Mouse (Mus musculus): ENCODE measurements around the gene Mitf. TPM values are rescaled to one million over a fixed set of nuclear protein-coding genes. Genes with fewer than 3 reads are reported as not detected.
A peak's percentile ranks its signal among the peaks of the same experiment; 100 is the strongest.

The Mitf gene
- polyA plus RNA-seq (2011; ENCODE audit: insufficient read length, low read depth, missing spikeins), result 6.2 and 6.3 TPM in 2 replicates

- Histone ChIP-seq H3K27ac (ENCODE audit: insufficient read depth, low read length) (no peak within 1 kb of the TSS), H3K4me1 (ENCODE audit: control insufficient read depth, insufficient read depth, low read length) (peaks cover 2% of the 10 kb centered on the region; the same call in 1 of the 2 replicates), H3K4me3 (ENCODE audit: insufficient read depth, low read length) (peak within 1 kb of the TSS; percentile 72)
- no peak for TF ChIP-seq CTCF (IDR thresholded peaks at IDR 0.05; ENCODE audit: borderline replicate concordance, insufficient read depth, low read length)
- peak; percentile 58 for TF ChIP-seq POLR2A (IDR thresholded peaks at IDR 0.05; ENCODE audit: low read depth, low read length)
These were observed at the start of gene Mitf for GRCm38 (mm10) chr6:97806781-97807743. TSS of gene Mitf (plus strand) at chr6:97807052.

DNA sequence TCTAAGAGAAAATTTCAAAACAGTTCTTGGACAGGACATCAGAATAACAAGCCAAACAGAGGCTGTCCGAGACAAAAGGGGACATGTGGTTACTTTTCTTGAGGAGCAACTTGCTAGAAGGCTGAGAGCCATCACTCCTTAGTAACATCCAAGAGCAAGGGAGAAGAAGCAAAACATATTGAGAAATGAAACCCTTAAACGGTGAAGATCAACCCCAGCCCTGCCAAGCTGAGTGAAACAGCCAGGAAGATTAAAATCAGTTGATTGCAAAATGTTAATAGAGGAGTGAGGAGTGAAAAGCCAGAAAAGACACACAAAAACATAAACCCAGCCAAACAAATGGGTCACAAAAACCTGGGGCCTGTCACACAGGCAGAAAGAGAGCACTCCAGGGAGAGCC, 49.5 kb upstream of the Mitf start:
- TF ChIP-seq POLR2A (IDR thresholded peaks at IDR 0.05; ENCODE audit: low read depth, low read length), result no peak
- TF ChIP-seq CTCF (IDR thresholded peaks at IDR 0.05; ENCODE audit: borderline replicate concordance, insufficient read depth, low read length), result no peak

GRCm38 (mm10) chr6:97758884-97759283, 48.0 kb upstream of the Mitf start:
- H3K27ac ChIP-seq (ENCODE audit: insufficient read depth, low read length), result no peak overlapping the region
- H3K4me1 ChIP-seq (ENCODE audit: control insufficient read depth, insufficient read depth, low read length), result no peaks in the 10 kb centered on the region
- TF ChIP-seq CTCF (IDR thresholded peaks at IDR 0.05; ENCODE audit: borderline replicate concordance, insufficient read depth, low read length), result no peak
- TF ChIP-seq POLR2A (IDR thresholded peaks at IDR 0.05; ENCODE audit: low read depth, low read length), result no peak
- H3K4me3 ChIP-seq (ENCODE audit: insufficient read depth, low read length), result no peak overlapping the region

More for the DNA sequence above, 49.5 kb upstream of the Mitf start:
- Histone ChIP-seq H3K4me3 (ENCODE audit: insufficient read depth, low read length) (no peak overlapping the region), H3K4me1 (ENCODE audit: control insufficient read depth, insufficient read depth, low read length) (no peaks in the 10 kb centered on the region), H3K27ac (ENCODE audit: insufficient read depth, low read length) (no peak overlapping the region)

DNA sequence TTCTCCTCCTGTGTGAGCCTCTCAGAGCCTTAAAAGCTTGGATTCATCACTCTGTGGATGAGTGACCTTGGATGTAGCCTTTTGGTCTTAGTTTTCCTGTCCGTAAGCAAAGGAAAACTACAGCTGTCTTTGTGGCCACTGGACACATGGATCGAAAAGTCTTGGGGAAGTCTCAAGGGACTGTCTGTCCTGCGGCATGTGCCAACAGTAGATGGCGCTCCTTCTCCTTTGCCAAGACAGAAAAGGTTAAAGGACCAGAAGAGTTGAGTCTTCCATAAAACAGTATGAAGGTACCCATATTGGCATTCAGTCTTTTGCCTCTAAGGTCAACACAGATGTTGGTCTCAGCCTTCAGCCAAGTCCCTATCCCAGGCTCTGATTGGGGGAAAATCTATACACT, 47.6 kb upstream of the Mitf start:
- Histone ChIP-seq H3K4me3 (ENCODE audit: insufficient read depth, low read length) (no peak overlapping the region), H3K4me1 (ENCODE audit: control insufficient read depth, insufficient read depth, low read length) (no peaks in the 10 kb centered on the region), H3K27ac (ENCODE audit: insufficient read depth, low read length) (no peak overlapping the region)
- TF ChIP-seq POLR2A (IDR thresholded peaks at IDR 0.05; ENCODE audit: low read depth, low read length), result no peak
- peak; percentile 46; the same call in 1 of the 2 replicates for TF ChIP-seq CTCF (IDR thresholded peaks at IDR 0.05; ENCODE audit: borderline replicate concordance, insufficient read depth, low read length)

DNA sequence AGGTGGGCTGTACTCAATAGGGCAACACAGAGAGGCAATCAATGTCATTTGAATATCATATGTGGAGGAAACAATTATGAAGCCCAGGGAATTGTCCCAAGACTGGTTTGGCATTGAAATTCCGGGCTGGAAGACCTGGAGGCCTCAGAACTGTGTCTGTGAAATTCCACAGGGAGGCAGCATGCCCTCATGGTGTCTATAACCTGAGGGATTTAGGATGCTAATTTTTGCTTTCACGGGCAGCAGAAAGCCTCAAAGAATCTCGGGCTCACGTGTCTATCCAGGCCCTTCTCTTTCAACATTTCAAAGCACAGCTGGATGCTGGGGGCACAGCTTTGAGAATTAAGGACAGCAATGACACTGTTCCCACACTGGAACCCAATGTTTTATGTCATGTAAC, 45.5 kb upstream of the Mitf start:
- TF ChIP-seq CTCF (IDR thresholded peaks at IDR 0.05; ENCODE audit: borderline replicate concordance, insufficient read depth, low read length), result no peak
- no peak for TF ChIP-seq POLR2A (IDR thresholded peaks at IDR 0.05; ENCODE audit: low read depth, low read length)

GRCm38 (mm10) chr6:97763970-97764369, 42.9 kb upstream of the Mitf start:
- Histone ChIP-seq H3K4me3 (ENCODE audit: insufficient read depth, low read length) (no peak overlapping the region), H3K27ac (ENCODE audit: insufficient read depth, low read length) (no peak overlapping the region), H3K4me1 (ENCODE audit: control insufficient read depth, insufficient read depth, low read length) (no peaks in the 10 kb centered on the region)
- no peak for TF ChIP-seq POLR2A (IDR thresholded peaks at IDR 0.05; ENCODE audit: low read depth, low read length)
- no peak for TF ChIP-seq CTCF (IDR thresholded peaks at IDR 0.05; ENCODE audit: borderline replicate concordance, insufficient read depth, low read length)

More for the DNA sequence above, 45.5 kb upstream of the Mitf start:
- Histone ChIP-seq H3K27ac (ENCODE audit: insufficient read depth, low read length) (no peak overlapping the region), H3K4me1 (ENCODE audit: control insufficient read depth, insufficient read depth, low read length) (no peaks in the 10 kb centered on the region), H3K4me3 (ENCODE audit: insufficient read depth, low read length) (no peak overlapping the region)

DNA sequence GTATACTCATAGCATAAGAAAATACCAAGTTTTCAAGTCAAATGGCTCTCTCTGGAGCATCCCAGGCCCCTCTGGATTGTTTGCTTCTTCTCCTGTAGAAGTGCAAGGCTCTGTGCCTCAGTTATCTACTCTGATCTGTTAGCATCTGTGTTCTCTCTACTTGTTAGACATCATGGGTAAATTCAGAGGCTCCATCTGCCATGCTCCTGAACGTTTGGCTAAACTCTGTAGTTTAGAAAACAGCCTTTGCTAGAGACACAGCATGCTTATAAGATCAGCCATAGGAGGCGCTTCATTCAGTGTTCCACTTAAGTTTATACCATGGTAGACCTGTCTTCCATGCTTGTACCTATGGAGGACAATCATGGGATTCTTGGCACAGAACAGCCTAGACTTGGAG, 39.0 kb upstream of the Mitf start:
- no peak overlapping the region for H3K27ac ChIP-seq (ENCODE audit: insufficient read depth, low read length)
- no peak overlapping the region for H3K4me3 ChIP-seq (ENCODE audit: insufficient read depth, low read length)
- no peaks in the 10 kb centered on the region for H3K4me1 ChIP-seq (ENCODE audit: control insufficient read depth, insufficient read depth, low read length)
- TF ChIP-seq POLR2A (IDR thresholded peaks at IDR 0.05; ENCODE audit: low read depth, low read length) (no peak), CTCF (IDR thresholded peaks at IDR 0.05; ENCODE audit: borderline replicate concordance, insufficient read depth, low read length) (no peak)

DNA sequence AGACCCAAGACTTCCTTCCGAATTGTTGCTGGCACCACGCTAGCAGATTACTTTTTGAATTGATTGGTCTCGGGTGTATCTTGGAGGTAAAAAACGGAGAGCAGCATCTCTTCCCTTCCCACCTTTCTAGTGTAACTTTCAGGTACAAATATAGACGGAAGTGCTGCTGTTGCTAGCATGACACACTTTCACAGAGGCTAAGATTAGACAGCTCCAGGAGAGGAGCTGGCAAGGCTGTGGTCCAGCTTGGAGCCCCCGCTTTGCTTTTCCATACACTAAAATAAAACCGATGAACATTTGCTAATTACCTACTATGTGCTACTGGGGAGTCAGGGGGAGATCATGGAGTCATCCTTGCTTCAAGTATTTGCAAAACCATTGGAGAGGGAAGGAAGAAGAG, 37.3 kb upstream of the Mitf start:
- Histone ChIP-seq H3K27ac (ENCODE audit: insufficient read depth, low read length) (no peak overlapping the region), H3K4me1 (ENCODE audit: control insufficient read depth, insufficient read depth, low read length) (no peaks in the 10 kb centered on the region), H3K4me3 (ENCODE audit: insufficient read depth, low read length) (no peak overlapping the region)
- TF ChIP-seq CTCF (IDR thresholded peaks at IDR 0.05; ENCODE audit: borderline replicate concordance, insufficient read depth, low read length), result no peak
- TF ChIP-seq POLR2A (IDR thresholded peaks at IDR 0.05; ENCODE audit: low read depth, low read length), result no peak

GRCm38 (mm10) chr6:97781316-97781715, 25.5 kb upstream of the Mitf start:
- no peak overlapping the region for H3K27ac ChIP-seq (ENCODE audit: insufficient read depth, low read length)
- no peak overlapping the region for H3K4me3 ChIP-seq (ENCODE audit: insufficient read depth, low read length)
- TF ChIP-seq POLR2A (IDR thresholded peaks at IDR 0.05; ENCODE audit: low read depth, low read length) (no peak), CTCF (IDR thresholded peaks at IDR 0.05; ENCODE audit: borderline replicate concordance, insufficient read depth, low read length) (no peak)
- no peaks in the 10 kb centered on the region for H3K4me1 ChIP-seq (ENCODE audit: control insufficient read depth, insufficient read depth, low read length)

DNA sequence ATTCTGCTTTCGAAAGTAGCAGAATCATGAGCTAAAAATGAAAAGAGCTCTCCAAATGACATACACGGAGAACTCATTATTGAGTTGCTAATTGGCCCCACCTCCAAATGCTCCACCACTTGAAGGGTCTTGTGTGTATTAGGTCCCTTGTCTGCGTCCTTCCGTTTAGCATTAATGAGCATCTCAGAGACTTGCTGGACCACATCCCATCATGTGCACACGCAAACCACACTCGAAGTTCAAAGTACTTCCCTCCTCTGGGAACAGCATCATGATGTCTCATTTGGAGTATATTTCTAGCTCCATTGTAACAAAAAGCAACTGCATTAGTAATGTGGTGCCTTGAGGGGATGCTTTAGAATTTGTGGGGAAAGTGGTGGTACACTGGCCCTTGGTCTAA, 24.6 kb upstream of the Mitf start:
- TF ChIP-seq CTCF (IDR thresholded peaks at IDR 0.05; ENCODE audit: borderline replicate concordance, insufficient read depth, low read length) (no peak), POLR2A (IDR thresholded peaks at IDR 0.05; ENCODE audit: low read depth, low read length) (no peak)
- H3K4me3 ChIP-seq (ENCODE audit: insufficient read depth, low read length), result no peak overlapping the region
- H3K27ac ChIP-seq (ENCODE audit: insufficient read depth, low read length), result no peak overlapping the region
- H3K4me1 ChIP-seq (ENCODE audit: control insufficient read depth, insufficient read depth, low read length), result no peaks in the 10 kb centered on the region

Data from embryonic fibroblast, embryonic 13.5 days (primary cell).